Mouse (Mus musculus) liver, postnatal 0 days (tissue): ENCODE results near the gene Ell3.

Experiments used
- CTCF ChIP-seq: sonication (generic); IDR thresholded peaks from 2 replicates; pipeline ENCODE4 v1.5.1; 2016; ENCODE audit warnings: antibody characterized with exemption, low read depth
- EP300 ChIP-seq: IDR thresholded peaks from 2 replicates; pipeline ENCODE4 v1.6.1; 2016; ENCODE audit warnings: antibody characterized with exemption, low read depth, mild to moderate bottlenecking

DNA sequence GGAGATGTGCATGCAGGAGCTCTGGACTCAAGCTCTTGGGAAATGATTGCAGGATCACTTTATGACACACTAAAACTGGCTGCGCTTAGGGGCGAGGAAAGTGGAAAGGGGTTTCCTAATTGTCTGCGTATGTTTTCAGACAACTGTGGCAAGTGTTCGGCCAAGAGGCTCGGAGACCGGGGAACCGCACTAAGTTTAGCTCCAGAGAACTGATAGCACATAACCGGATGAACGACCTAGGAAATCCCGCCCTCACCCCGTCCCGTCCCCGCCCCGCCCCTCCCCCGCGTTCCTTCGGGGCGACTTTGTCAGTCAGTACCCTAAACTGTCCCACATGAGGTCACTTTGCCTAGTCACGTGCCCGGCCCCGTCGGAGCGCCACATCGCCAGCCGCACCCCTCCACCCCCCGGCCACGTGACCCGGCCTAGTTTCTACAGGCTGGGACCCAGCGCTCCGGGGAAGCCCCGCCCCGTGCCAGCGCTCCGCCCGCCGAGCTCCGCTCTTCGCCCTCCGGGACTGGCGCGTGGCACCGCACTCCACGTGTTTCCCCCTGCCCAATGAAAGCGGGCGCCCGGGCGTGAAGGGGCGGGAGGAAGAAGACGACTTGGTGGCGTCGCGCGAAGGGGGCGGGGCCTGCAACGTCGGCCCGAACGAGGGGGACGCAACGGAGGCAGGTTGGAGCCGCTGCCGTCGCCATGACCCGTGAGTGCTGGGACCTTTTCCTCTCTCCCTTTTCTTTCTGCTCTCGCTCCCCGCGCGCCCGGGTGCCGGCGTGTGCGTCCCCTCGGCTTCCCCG lies 4.9 kb upstream of the Ell3 start, which contains the start of gene Serf2:
- TF ChIP-seq CTCF (no peak), EP300 (no peak)
